Mouse (Mus musculus) cerebellum, postnatal 14 days (tissue): ENCODE data around the gene Kirrel3.

Experiments used
- DNase-seq, 2 experiments: peaks; one replicate each; pipeline ENCODE4 v3.0.0; 2021; ENCODE audit warnings: mixed read lengths in 2 of 2

Kirrel3 gene

DNA sequence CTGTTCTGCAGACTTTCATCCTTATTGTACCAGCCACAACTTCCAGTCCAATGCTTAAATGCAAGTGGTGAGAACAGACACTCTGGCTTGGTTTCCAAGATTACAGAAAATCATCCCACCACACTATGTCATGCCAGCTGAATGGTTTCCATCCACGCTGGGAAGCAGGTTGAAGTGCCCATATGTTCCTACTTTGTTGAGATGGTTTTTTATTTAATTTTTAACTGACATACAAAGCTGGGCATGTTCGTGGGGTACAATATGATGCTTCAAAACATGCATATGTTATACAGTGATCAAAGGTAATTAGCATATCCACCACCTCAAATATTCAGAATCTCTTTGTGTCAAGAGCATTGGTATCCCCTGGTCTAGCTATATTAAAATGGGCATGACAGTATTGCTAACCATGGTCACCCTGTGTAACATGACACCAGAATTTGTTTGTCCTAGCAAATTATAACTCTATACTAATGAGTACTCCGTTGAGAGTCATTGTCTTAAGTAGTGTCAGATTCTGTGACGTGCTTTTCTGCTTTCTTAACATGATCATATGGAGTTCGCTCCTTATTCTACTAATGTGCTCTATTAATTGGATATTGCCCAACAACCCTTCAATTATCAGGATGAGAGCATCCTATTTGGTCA lies 472.6 kb downstream of the Kirrel3 start:
- DNase-seq: peak; percentile 78 to 88

DNA sequence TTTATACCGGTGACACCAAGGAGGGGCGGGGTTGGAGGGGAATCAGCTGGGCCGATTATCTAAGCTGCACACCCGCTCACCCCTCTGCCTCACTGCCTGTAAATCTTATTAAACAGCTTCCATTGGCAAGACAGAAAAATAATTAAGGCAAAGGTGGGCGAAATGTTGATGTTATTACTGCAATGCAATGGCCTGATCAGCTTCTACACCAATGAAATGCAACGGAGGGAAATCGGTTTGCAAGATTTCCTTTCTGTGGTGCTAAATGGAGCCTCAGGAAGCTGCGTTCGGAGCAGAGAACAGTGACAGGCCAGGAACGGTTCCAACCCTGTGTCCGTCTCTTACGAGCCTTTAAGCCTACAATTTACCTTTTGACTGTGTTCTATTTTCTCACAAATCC lies 475.0 kb downstream of the Kirrel3 start:
- no peak for DNase-seq

GRCm38 (mm10) chr9:34961171-34961570 lies 475.5 kb downstream of the Kirrel3 start:
- no peak for DNase-seq

DNA sequence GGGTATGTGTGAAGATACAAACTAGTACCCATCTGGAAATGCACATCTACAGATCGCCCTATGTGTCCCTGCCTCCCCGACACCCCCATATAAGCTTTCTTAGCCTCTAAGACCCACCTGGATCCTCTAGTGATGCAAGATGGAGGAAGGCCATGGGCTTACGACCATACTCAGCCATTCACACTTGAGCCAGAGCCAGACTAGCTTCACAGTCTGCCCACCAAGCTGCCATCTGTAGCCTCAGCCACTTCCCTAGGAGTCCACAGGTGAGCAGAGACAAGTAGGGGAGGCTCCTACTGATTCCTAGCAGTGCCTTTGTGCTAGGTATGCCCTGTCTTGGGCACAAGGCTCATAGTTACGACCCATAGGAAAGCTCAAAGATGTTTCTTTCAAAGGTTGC lies 476.6 kb downstream of the Kirrel3 start:
- peak in 1 of 2 experiments; percentile 70 for DNase-seq

DNA sequence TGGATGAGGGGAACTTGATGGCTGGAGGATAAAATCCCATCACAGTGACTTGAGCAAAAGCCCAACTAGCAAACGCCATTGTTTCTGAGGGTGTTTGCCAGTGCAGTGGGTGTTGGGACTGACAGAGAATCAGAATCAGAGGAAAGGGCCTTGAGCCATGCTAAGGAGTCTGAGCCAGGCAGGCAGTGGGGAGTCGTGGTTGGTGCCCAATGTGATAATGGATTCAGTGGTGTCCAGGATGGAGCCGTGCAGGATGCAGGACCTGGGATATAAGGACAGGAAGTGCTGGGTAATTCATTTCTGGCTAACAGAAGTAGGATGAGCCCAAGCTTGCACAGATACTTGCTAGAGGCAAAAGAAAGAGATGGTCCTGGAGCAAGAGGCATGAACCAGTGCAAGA lies 477.9 kb downstream of the Kirrel3 start:
- peak; percentile 88 to 95 for DNase-seq

GRCm38 (mm10) chr9:34964172-34965040 lies 478.7 kb downstream of the Kirrel3 start:
- no peak for DNase-seq

GRCm38 (mm10) chr9:34965041-34965415 lies 479.3 kb downstream of the Kirrel3 start:
- DNase-seq: no peak

DNA sequence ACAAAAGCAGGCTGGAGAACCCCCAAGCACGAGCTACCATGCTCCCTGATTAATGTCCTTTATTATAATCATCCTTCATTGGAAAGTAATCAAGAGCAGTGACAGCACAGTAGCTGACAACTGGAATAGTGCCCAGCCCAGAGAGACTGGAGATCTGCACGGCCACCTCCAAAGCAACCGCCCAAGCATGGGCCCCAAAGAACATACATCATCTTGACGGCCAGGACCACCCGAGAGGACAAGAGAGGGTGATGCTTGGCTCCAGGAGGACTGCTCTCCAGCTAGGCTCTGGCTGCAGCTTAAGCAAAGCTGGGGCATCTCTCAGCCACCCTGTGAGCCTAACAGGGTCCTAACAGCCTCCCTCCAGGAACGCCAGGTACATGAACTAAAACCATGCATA lies 482.1 kb downstream of the Kirrel3 start:
- no peak for DNase-seq

- no peak for DNase-seq
These were observed 484.3 kb downstream of the Kirrel3 start for GRCm38 (mm10) chr9:34969881-34970490.

DNA sequence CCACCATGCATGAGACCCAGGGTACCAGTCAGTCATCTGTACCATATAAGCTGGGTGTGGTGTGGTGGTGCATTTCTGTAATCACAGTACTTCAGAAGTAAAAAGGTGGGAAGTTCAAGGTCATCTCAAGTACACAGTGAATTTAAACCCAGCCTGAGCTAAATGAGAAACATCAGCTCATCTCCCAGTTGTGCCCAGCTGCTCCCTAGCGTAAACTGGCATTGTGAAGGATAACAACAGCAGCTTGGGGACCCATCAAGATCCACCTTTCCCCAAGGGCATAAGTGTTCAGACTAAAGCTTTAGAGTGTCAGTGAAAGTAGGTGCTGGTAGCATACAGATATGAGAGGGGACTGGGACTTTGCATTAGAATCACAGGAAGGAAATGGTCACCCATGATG lies 488.6 kb downstream of the Kirrel3 start:
- no peak for DNase-seq

DNA sequence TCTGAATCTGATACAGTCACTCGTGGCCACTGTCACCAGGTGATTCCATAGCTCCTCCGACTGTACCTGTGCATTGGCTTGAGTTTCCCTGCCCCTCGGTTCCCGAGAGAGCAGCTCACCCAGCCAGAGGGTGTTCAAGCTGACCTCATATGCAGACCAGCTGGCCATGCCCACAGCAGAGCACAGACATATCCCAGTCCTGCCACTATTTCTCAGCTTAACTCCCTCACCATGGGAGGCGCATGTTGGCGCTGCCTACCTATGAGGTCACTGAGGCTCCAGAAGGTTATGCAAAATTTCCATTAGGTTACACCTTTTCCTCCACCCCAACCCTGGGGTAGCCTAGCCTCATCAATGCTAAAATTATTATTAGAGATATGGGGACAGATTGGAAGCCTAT lies 489.6 kb downstream of the Kirrel3 start:
- DNase-seq: no peak

DNA sequence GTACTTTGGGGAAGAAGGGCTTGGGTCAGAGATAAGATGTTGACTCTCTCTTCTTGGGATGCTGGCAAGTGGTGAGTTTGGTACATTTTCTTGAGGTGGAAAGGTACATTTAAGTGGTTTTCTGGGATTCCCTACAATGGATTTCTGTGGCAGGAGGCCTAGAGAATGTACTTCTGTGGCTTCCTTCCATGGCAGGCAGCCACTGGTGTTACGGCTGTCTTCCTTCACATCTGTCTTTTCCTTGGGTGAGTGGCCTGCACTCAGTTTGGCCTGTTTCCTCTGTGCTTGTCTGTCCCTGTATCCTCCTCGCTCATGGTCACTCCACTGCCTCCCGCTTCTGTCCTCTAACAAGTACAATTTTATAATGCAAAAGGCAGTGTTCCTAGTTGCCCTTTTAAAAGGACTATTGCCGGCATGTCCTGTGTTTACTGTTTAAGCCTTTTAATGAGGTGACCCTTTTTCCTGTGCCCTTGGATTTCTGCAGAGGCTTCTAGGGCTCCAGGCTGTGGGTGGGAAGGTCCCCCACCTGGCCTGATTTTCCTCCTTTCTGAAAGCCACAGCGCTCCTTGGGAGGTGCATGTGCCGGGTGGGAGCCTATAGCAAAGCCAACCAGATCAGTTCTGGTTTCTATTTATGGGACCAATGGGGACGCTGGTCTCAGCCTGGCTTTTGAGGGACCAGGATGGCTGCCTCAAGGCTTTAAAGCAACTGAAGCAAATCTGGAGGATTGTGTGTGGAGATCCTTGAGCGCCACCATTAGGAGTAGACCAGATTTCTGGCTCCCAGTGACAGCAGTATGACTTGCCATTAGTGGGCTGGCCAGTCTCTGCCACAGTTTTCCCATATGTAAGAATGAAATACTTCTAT lies 491.1 kb downstream of the Kirrel3 start:
- peak; percentile 39 to 65 for DNase-seq

GRCm38 (mm10) chr9:34977700-34978099 lies 492.0 kb downstream of the Kirrel3 start:
- DNase-seq: no peak

DNA sequence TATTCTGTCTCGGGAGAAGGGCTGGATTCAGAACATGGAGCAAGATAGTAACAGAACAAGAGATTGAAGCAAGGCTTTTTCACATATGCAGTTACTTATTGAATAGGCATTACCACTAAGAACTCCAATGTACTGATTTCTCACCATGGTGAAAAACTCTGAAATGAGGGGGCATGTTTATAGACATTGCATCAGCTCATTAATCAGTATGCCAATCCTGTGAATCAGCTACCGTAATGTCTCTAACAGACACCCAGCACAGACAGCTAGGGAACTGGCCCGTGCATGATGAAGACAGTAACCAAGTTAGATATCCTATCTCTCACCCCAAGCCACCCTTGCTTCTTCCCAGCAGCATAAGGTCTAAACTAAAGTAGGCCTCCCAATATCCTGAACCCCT lies 492.5 kb downstream of the Kirrel3 start:
- no peak for DNase-seq

DNA sequence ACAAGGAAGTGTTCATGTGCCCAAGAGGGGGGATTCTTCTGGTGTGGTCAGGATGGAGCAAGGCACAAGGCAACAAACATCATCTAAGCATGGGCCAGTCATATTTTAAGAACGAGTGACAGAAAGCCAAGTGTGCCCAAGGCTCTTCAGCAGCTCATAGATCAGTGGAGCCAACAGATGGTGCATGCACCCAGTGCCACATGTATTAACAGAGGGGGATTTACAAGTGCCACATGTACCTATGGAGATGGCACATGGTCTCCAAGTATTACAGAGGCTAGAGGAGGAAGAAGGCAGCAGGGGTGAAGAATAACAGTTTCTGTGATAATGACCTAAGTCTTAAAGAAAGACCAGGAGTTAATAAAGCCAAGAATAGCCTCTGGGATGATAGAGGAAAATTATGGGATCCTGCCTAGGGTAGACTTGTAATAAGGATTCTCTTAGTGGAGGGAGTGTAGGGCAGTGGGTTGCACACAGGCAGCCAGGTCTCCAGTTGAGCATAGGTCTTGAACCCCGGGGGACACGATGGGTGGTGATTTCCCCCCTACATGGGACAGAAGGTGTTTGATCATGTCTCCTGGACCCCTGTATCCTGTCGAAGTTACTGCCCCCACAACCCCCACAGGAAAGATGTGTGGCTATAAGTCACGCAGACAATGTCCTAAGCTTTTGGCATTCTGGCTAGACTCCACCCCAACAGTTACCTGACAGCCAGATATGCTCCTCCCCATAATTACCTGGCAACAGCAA lies 495.0 kb downstream of the Kirrel3 start:
- DNase-seq: peak in 1 of 2 experiments; percentile 60

DNA sequence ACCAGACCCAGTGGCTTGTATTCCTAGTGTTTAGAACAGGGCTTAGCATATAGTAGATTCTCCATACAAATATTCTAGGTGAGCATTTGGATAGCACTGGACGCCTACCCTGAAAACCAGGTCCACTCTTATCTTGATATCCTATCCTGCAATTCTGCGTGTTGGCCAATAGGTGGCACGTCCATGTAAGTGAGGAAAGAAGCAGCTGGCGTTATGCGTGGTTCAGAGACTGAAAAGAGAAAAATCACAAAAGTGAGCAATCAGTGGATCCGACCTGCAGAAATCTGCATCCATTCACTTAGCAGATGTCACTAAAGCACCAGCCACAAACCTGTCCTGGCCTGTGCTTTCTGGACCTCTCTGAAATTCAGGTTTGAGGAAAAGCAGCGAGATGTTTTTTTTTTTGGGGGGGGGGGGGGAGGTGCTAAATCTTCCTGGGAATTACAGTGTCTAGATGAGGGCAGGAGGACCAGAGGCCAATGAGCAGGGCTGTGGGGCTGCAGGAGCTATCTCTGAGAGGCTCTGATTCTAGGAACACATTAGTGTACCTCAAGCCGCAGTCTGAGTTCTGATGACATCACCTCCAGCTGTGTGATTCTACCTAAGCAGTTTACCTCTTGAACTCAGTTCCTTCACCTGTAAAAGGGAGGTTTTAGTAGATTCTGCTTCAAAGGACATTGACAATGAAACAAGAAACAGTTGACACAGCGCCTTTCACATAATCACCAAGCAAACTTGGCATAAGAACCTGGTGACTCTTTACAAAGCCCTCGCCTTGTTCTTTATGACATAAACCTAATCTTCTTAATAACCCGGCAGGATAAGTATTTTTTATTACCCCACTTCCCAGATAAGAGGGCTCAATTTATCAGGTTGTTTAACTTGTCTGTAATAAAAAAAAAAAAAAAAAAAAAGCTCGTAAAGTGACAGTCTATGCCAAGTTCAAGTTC lies 498.1 kb downstream of the Kirrel3 start:
- peak; percentile 49 to 58 for DNase-seq

DNA sequence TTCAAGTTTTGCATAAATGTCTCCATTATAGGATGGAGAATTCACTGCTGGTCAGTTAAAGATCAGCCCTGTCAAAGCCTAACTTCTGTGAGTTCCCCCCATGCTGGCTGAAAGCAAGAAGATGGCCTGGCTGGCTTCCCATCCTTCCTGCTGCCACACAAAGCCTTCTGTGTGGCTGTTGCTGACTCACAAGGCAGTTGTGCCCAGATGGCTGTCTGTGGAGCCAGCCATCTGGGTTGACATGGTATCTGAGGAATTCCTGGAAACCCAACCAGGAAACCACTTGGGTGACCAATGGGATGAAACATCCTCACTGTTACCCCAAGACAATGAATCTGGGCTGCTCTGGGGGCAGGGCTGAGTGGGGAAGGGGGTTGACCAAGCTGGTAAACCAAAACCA lies 500.5 kb downstream of the Kirrel3 start:
- peak; percentile 52 to 63 for DNase-seq

DNA sequence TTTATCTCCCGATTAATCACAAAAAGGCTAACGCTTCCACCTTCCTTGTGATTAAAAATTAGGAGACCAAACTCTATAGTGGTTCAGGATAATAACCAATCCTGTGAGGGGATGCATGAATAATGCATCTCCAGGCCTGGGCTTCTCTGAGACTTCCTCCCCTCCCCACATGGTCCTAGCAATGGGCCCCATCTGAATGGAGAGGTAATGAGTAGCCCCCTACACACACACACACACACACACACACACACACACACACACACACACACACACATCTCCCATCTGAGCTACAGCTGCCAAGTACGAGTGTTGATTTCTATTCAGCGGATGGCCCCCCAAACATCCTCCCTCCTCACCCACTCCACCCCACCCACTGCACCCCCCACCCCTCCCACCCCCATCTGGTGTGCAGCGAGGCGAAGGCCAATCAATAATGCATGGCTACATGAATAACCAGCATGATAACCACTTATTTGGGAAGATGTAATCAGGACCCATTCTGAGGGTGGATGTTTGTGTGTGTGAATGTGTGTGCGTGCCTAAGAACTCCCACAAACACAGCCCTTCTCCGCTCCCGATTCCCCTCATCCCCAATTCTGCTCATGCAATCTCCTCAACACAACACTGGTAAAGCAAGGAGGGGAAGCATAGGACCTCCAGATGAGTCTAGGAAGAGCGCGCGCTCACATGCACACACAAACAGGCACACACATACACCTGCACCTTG lies 501.9 kb downstream of the Kirrel3 start:
- DNase-seq: no peak

- peak in 1 of 2 experiments; percentile 60 for DNase-seq
These were observed 503.0 kb downstream of the Kirrel3 start for GRCm38 (mm10) chr9:34988683-34989082.

DNA sequence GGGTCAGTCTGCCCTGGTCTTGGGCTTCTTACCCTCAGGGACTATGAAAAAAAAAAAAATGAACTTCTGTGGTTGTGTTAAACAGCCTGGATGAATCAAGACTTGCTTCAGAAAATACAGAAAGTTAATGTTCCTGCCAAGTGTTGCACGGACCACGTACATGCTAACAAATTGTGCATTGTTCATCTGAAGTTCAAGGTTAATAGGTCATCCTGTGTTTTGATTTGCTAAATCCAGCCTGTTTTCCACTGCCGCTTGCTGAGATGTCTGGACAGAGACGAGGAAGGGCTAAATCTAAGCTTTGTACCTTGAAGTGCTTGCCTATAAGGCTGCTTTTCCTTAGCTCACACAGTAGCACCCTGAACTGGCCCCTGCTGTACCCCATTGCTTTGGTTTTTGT lies 506.5 kb downstream of the Kirrel3 start:
- no peak for DNase-seq
